Mouse (Mus musculus): ENCODE measurements around the gene Aspscr1.

DNA sequence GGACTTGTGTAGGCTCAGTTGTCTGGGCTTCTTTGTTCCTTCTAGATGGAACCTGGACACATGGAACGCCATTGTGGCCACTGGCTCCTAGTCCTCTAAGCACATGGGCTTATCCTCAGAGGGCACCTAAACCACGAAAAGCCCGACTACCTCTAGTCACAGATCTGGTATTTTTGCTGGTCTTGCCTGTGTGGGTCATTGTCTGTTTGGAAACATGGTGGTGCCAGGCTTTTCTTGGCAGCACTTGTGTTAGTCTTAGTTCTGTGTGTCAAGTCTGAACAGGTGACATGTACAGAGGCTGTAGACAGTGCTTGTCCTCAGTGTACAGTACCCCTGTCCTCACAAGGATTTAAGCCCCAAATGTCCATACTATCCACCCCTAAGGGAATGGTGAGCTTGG, 10.8 kb downstream of the Aspscr1 start:
- no peak for TF ChIP-seq CTCF (IDR thresholded peaks at IDR 0.05; ENCODE audit: low read depth, low read length)
- TF ChIP-seq POLR2A (IDR thresholded peaks at IDR 0.05; ENCODE audit: borderline replicate concordance, low read depth, low read length), result no peak
